Mouse (Mus musculus): ENCODE measurements at regions not wholly inside any gene's neighbourhood (a gene's known extent, or its start where the extent isn't known, plus 50 kb on each side); places are given as distances from the start of the nearest gene placed in this dataset.

DNA sequence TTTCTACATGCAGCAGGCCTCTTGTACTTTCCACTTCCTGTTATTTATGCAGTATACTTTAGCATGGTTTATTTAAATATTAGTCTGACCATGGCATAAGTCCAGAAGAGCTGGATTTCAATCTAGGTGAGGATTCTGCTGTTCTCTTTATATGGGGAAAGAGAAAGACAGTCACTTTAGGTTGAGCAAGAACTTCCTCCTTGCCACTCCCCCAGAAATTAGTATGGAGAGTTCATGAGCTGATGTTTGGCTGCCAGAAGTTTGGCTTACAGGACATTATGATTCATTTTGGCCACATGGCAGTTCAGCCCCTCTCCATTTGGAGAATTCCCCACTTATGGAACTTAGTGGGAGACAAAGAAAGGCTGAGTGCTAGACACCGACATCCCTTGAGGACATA lies 130.8 kb downstream of the Arrdc3 start:
- Histone ChIP-seq H3K4me1 (ENCODE audit: control insufficient read depth in 1 of 2, insufficient read depth in 2 of 2, low read length in 2 of 2) (no peaks in the 10 kb centered on the region), H3K79me2 (ENCODE audit: control insufficient read depth, insufficient read depth, low read length, poor library complexity) (no peaks in the 10 kb centered on the region), H3K4me3 (ENCODE audit: control insufficient read depth in 1 of 2, insufficient read depth in 1 of 2, low read depth in 2 of 2, low read length in 2 of 2) (no peak overlapping the region), H3K36me3 (ENCODE audit: control insufficient read depth in 1 of 2, insufficient read depth in 2 of 2, low read length in 2 of 2) (no peaks in the 10 kb centered on the region), H3K9ac (ENCODE audit: control insufficient read depth, low read depth, low read length, poor library complexity, severe bottlenecking) (no peak overlapping the region), H3K27ac (ENCODE audit: control insufficient read depth, low read depth, low read length) (no peak overlapping the region), H3K27me3 (ENCODE audit: control insufficient read depth in 1 of 2, insufficient read depth in 2 of 2, low read length in 2 of 2) (no peaks in the 10 kb centered on the region; a peak in 1 of 4 replicates), H3K9me3 (replicated peaks; ENCODE audit: insufficient read depth, low read length) (no peaks in the 10 kb centered on the region)
- TF ChIP-seq CHD2 (IDR thresholded peaks at IDR 0.05; ENCODE audit: low read length) (no peak), MYB (IDR thresholded peaks at IDR 0.05; ENCODE audit: low read depth, low read length) (no peak), SIN3A (IDR thresholded peaks at IDR 0.05; ENCODE audit: low read length) (no peak), USF2 (IDR thresholded peaks at IDR 0.05; ENCODE audit: borderline replicate concordance in 1 of 2, insufficient read depth in 1 of 2, low read depth in 1 of 2, low read length in 2 of 2) (no peak), USF1 (IDR thresholded peaks at IDR 0.05; ENCODE audit: low read depth, low read length) (no peak), GABPA (IDR thresholded peaks at IDR 0.05; ENCODE audit: low read depth, low read length) (no peak), MAX (IDR thresholded peaks at IDR 0.05; ENCODE audit: low read length) (no peak), TAL1 (IDR thresholded peaks at IDR 0.05; ENCODE audit: low read length) (no peak), CTCF (IDR thresholded peaks at IDR 0.05 in 2 of 3, conservative IDR thresholded peaks at IDR 0.05 in 1 of 3; ENCODE audit: control insufficient read depth in 1 of 3, insufficient read depth in 1 of 3, low read depth in 2 of 3, low read length in 3 of 3, poor library complexity in 1 of 3, severe bottlenecking in 1 of 3) (no peak), TCF12 (IDR thresholded peaks at IDR 0.05; ENCODE audit: low read depth, low read length) (no peak), ZMIZ1 (IDR thresholded peaks at IDR 0.05; ENCODE audit: low read depth, low read length) (no peak), EP300 (IDR thresholded peaks at IDR 0.05; ENCODE audit: low read depth in 1 of 2, low read length in 2 of 2) (no peak), SMC3 (IDR thresholded peaks at IDR 0.05; ENCODE audit: low read depth, low read length) (no peak)
- no peak for DNase-seq (ENCODE audit: low read depth, low spot score)

DNA sequence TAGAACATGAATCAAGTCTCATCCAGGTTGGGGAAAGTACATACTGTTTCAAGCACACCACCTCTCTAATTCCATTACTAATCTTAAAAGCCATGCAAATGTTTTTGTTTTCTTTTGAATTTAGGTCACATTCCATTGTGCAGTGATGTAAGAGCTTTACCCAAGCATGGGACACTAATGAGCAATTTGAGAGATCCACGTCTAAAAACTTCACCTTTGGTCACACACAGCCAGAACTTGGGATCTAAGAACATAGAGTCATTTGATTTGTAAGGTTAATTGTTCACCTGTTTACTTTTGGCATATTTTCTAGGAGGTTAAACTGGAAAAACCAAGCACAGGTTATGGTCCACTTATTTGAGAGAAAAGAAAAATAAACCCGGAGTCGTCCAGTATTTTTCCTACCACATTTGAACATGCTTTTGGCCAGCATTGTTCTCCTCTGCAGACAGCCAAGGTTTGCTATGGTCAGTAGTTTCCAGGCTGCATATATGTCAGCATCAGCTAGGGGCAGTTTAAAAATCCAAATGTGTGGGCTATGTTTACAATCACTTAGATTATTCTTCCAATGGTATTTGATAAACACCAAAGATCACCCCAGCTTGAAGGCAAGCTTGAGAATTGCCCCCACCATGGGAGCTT lies 137.0 kb downstream of the Arrdc3 start:
- no peak for TF ChIP-seq JUND (IDR thresholded peaks at IDR 0.05; ENCODE audit: low read depth, low read length)
- TF ChIP-seq SIN3A (IDR thresholded peaks at IDR 0.05; ENCODE audit: low read length), result no peak
- TF ChIP-seq ZC3H11A (IDR thresholded peaks at IDR 0.05; ENCODE audit: low read depth, low read length), result no peak
- TF ChIP-seq RAD21 (IDR thresholded peaks at IDR 0.05; ENCODE audit: low read depth, low read length), result no peak
- TF ChIP-seq ZMIZ1 (IDR thresholded peaks at IDR 0.05; ENCODE audit: low read depth, low read length), result no peak
- TF ChIP-seq POLR2A (IDR thresholded peaks at IDR 0.05; ENCODE audit: control insufficient read depth in 1 of 2, insufficient read depth in 1 of 2, low read depth in 1 of 2, low read length in 2 of 2, poor library complexity in 1 of 2), result no peak
- TF ChIP-seq POLR2AphosphoS2 (IDR thresholded peaks at IDR 0.05; ENCODE audit: low read length), result no peak
- TF ChIP-seq TAL1 (IDR thresholded peaks at IDR 0.05; ENCODE audit: low read length), result no peak
- TF ChIP-seq GATA1 (IDR thresholded peaks at IDR 0.05; ENCODE audit: low read depth, low read length), result no peak
- TF ChIP-seq CHD2 (IDR thresholded peaks at IDR 0.05; ENCODE audit: low read length), result no peak
- no peak for TF ChIP-seq MYC (IDR thresholded peaks at IDR 0.05; ENCODE audit: low read depth, low read length)
- TF ChIP-seq RCOR1 (IDR thresholded peaks at IDR 0.05; ENCODE audit: low read depth, low read length), result no peak
- TF ChIP-seq MAZ (IDR thresholded peaks at IDR 0.05; ENCODE audit: low read depth, low read length), result no peak
- no peak for TF ChIP-seq USF2 (IDR thresholded peaks at IDR 0.05; ENCODE audit: borderline replicate concordance in 1 of 2, insufficient read depth in 1 of 2, low read depth in 1 of 2, low read length in 2 of 2)
- no peak for TF ChIP-seq NELFE (IDR thresholded peaks at IDR 0.05; ENCODE audit: low read depth, low read length)
- no peak for TF ChIP-seq ETS1 (IDR thresholded peaks at IDR 0.05; ENCODE audit: low read depth, low read length)
- TF ChIP-seq MXI1 (IDR thresholded peaks at IDR 0.05; ENCODE audit: low read depth, low read length), result no peak
- no peak for TF ChIP-seq KAT2A (conservative IDR thresholded peaks at IDR 0.05; ENCODE audit: low read depth, low read length)
- no peak for TF ChIP-seq NRF1 (IDR thresholded peaks at IDR 0.05; ENCODE audit: insufficient read depth, low read depth, low read length, poor library complexity, severe bottlenecking)
- no peak for TF ChIP-seq TCF12 (IDR thresholded peaks at IDR 0.05; ENCODE audit: low read depth, low read length)
- Histone ChIP-seq H3K27me3 (ENCODE audit: control insufficient read depth in 1 of 2, insufficient read depth in 2 of 2, low read length in 2 of 2) (no peaks in the 10 kb centered on the region), H3K9ac (ENCODE audit: control insufficient read depth, low read depth, low read length, poor library complexity, severe bottlenecking) (no peak overlapping the region), H3K79me2 (ENCODE audit: control insufficient read depth, insufficient read depth, low read length, poor library complexity) (no peaks in the 10 kb centered on the region), H3K4me3 (ENCODE audit: control insufficient read depth in 1 of 2, insufficient read depth in 1 of 2, low read depth in 2 of 2, low read length in 2 of 2) (no peak overlapping the region), H3K36me3 (ENCODE audit: control insufficient read depth in 1 of 2, insufficient read depth in 2 of 2, low read length in 2 of 2) (no peaks in the 10 kb centered on the region), H3K9me3 (replicated peaks; ENCODE audit: insufficient read depth, low read length) (no peaks in the 10 kb centered on the region), H3K27ac (ENCODE audit: control insufficient read depth, low read depth, low read length) (no peak overlapping the region), H3K4me1 (ENCODE audit: control insufficient read depth in 1 of 2, insufficient read depth in 2 of 2, low read length in 2 of 2) (no peaks in the 10 kb centered on the region)
- no peak for DNase-seq (ENCODE audit: low read depth, low spot score)
